Mouse (Mus musculus) embryonic fibroblast, embryonic 13.5 days (primary cell): ENCODE data around the gene BC030867. TPM values are rescaled to one million over a fixed set of nuclear protein-coding genes. Genes with fewer than 3 reads are reported as not detected.

ENCODE experiments used
- H3K27ac ChIP-seq: 2 replicates; pipeline ENCODE4 v1.5.1; 2012; ENCODE audit warnings: low read length, control low read depth, inconsistent platforms; ENCODE audit not compliant: insufficient read depth
- H3K4me1 ChIP-seq: 2 replicates; pipeline ENCODE4 v1.6.1; 2011; ENCODE audit warnings: low read length; ENCODE audit not compliant: control insufficient read depth, insufficient read depth
- H3K4me3 ChIP-seq: 2 replicates; pipeline ENCODE4 v1.5.1; 2011; ENCODE audit warnings: mild to moderate bottlenecking, control low read depth, low read length; ENCODE audit not compliant: insufficient read depth
- CTCF ChIP-seq: IDR thresholded peaks from 2 replicates; pipeline ENCODE4 v1.5.1; 2011; ENCODE audit warnings: mild to moderate bottlenecking, control low read depth, low read length, moderate library complexity, borderline replicate concordance; ENCODE audit not compliant: insufficient read depth
- POLR2A ChIP-seq: IDR thresholded peaks from 2 replicates; pipeline ENCODE4 v1.6.1; 2011; ENCODE audit warnings: low read depth, mild to moderate bottlenecking, control low read depth, low read length, moderate library complexity
- polyA plus RNA-seq: library from polyadenylated mRNA; stranded (reverse); fragments of >200 nt; gene quantifications from 2 replicates; pipeline ENCODE4 v1.2.4, GENCODE M21; 2011; ENCODE audit warnings: low read depth; ENCODE audit not compliant: missing spikeins, insufficient read length

Gene BC030867
- polyA plus RNA-seq, 1 experiment = 10.2 TPM

DNA sequence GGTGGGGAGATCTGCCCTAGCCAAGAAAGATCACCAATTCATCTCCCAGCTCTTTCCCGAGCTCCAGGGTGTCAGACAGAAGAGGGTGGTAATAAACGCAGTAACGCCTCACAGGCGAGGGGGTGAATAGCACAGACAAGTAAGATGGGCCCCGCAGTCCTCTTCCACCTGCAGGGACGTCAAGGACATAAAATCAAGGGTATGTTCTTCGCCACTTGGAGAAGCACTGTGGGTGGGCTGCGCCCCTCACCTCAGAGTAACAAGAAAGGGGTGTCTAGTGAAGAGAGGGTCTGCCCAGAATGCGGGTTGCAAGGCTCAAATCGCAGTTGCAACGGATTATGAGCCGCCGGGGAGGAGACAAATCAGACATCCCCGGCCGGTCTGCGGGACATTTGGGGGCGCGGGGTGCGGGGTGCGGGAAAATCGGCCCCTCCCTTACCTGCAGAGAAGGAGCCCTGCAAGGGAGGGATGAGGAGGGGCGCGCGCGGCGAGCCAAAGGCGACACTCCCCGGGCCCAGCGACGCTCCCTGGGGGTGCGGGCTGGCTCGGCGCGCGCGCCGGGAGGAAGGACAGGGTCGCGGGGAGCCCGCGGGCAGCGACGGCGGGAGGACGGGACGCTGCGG, 19.2 kb upstream of the BC030867 start:
- Histone ChIP-seq H3K4me3 (peak overlapping the region; percentile 70), H3K27ac (no peak overlapping the region), H3K4me1 (peaks cover 11% of the 10 kb centered on the region)
- TF ChIP-seq POLR2A (no peak), CTCF (no peak)

- TF ChIP-seq CTCF (no peak), POLR2A (peak; percentile 81)
- Histone ChIP-seq H3K27ac (peak within 1 kb of the TSS; percentile 67), H3K4me3 (peak within 1 kb of the TSS; percentile 70), H3K4me1 (peaks cover 7% of the 10 kb centered on the region; the same call in 1 of the 2 replicates)
Measured at GRCm38 (mm10) chr11:102230006-102230741, 18.5 kb upstream of the BC030867 start, which contains the start of gene Hdac5. TSS of gene Hdac5 (minus strand) at chr11:102230166.

DNA sequence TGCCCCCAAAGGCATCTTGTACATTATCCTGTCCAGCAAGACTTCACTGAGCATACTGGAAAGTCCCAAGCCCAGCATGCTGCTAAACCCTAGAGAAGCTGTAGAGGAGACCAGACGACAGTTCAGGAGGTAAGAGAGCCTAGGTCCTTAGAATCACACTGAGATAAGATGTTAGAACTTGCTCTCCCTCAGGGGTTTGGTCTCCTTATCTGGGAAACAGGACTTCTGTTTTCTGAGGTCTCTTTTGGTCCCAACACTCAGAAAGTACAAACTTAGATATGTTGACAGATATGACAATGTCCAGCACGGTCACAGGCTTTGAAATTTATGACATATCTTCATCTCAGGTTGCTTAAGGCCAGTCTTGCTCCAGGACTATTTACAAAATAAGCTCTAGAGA, 12.7 kb upstream of the BC030867 start:
- TF ChIP-seq POLR2A (no peak), CTCF (no peak)
- Histone ChIP-seq H3K4me3 (no peak overlapping the region), H3K27ac (no peak overlapping the region), H3K4me1 (no peaks in the 10 kb centered on the region)

GRCm38 (mm10) chr11:102240636-102241035, 8.0 kb upstream of the BC030867 start:
- H3K4me3 ChIP-seq = no peak overlapping the region
- TF ChIP-seq CTCF (no peak), POLR2A (no peak)

GRCm38 (mm10) chr11:102241246-102241645, 7.4 kb upstream of the BC030867 start:
- Histone ChIP-seq H3K4me3 (no peak overlapping the region), H3K27ac (no peak overlapping the region), H3K4me1 (peaks cover 10% of the 10 kb centered on the region)
- TF ChIP-seq POLR2A = no peak

More at GRCm38 (mm10) chr11:102240636-102241035, 8.0 kb upstream of the BC030867 start:
- H3K4me1 ChIP-seq = peaks cover 4% of the 10 kb centered on the region
- no peak overlapping the region for H3K27ac ChIP-seq

GRCm38 (mm10) chr11:102241874-102242273, 6.8 kb upstream of the BC030867 start:
- Histone ChIP-seq H3K27ac (no peak overlapping the region), H3K4me3 (no peak overlapping the region), H3K4me1 (peaks cover 13% of the 10 kb centered on the region)
- no peak for TF ChIP-seq CTCF
- no peak for TF ChIP-seq POLR2A

- peaks cover 17% of the 10 kb centered on the region for H3K4me1 ChIP-seq
- peak overlapping the region; percentile 75 for H3K27ac ChIP-seq
- TF ChIP-seq POLR2A (peak; percentile 41; the same call in 1 of the 2 replicates), CTCF (no peak)
- H3K4me3 ChIP-seq = no peak overlapping the region
Measured at GRCm38 (mm10) chr11:102244926-102245449, 3.7 kb upstream of the BC030867 start.

DNA sequence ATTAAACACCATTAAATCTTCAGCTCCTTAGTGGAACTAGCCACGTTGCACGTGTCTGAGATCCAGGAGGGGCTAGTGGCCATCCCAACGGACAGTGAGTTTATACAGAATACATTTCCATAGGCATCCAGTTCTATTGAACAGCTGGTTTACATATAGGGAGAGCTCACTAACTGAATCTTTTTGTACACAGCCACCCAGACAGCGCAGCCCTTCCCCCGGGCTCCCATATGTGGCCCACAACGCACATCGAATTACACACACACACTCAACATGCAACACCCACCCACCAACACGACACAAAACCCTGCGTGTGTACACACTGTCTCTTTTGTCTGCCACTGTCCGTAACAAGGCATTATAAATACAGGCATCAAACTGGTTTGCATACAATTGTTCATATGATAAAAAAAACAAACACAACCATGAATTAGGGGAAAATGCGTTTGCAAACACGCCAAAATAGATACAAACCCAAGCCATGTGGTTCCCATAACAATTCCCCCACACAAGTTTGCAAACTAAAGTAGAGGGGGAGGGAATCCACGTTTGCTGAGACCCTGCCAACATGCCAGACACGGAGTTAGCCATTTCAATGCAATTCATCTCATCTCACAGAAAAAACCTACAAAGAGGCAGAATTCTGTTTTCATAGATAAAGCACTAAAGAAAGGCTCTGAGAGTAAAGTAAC, 3.0 kb upstream of the BC030867 start:
- H3K4me3 ChIP-seq = no peak overlapping the region

DNA sequence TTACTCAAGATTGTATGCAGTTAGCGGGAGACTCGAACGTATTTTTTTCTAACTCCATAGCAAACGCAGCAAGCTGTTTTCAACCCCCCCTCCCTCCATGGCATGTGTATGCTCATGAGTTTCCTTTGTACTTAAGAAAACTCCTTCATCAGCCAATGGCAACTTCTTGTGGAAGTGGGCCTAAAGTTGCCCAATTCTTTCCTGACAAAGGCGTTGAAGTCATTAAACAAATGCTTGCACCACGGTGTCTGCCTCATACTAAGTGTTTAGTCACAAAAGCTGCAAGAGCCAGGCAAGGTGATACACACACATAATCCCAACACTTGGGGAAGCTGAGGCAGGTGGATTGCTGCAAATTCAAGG, 2.4 kb upstream of the BC030867 start:
- Histone ChIP-seq H3K4me1 (peaks cover 17% of the 10 kb centered on the region), H3K27ac (peak overlapping the region; percentile 75), H3K4me3 (no peak overlapping the region)
- TF ChIP-seq CTCF (no peak), POLR2A (no peak)

More for the DNA sequence above, 3.0 kb upstream of the BC030867 start:
- Histone ChIP-seq H3K27ac (peak overlapping the region; percentile 75), H3K4me1 (peaks cover 17% of the 10 kb centered on the region)
- no peak for TF ChIP-seq CTCF
- no peak for TF ChIP-seq POLR2A

DNA sequence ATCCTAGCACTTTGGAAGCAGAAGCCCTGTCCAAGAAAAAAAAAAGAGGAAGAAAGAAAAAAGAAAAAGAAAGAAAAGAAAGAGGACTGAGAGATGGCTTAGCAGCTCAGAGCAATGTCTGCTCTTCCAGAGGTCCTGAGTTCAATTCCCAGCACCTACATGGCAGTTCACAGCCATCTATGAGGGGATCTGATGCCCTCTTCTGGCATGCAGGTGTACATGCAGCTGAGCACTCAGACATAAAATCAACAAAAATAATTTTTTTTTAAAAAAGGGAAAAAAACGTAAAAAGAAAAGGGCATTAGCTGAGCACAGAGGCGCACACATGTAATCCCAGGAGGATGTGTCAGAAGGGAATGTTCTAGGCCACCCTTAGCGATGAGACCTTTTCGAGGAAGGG, 1.8 kb upstream of the BC030867 start:
- no peak overlapping the region for H3K4me3 ChIP-seq
- peaks cover 17% of the 10 kb centered on the region for H3K4me1 ChIP-seq
- TF ChIP-seq POLR2A = no peak
- TF ChIP-seq CTCF = no peak
- no peak overlapping the region for H3K27ac ChIP-seq
